10 mouse cellular contexts compared by ENCODE assay signal in the genomic region with DNA sequence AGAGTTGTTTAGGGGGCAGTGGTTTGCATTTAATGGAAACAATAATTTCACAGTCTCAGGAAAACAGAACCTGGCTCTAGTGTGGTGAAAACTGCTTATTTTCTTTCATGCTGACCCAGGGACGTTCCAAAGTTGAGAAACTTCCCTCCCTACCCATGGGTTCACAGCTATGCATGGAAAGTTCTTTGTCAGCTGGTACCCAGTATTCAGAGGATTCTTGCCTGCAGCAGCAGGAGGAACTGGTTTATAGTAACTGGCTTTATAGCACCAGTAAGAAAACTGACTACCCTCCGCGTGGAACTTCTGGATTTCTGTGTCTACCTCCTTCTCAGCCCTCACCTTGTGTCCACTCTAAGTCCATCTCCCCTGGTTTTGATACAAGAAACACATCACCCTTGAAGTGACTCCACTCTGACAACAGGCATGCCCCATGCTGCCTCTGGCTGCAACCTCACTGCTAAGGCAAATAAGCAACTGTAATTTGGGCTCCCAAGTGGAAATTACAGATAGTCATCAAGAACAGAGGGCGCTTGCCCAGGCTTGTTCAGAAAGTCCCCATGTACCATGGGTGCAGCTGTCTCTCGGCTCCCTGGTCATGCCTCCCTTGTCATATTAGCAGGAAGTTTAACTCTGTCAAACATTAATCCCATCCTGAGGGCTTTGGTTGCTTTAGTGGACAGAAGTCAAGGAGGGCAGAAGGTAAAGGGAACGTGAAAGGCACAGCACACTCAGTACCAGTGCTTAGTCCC.
DNase-seq lines count a peak whose midpoint lies in the region; ATAC-seq and TF ChIP-seq lines count a peak whose summit lies in the region.
"Had no signal": no experiment of that assay in that cellular context is flagged by ENCODE, and none has a peak within 500 bp of the region (broad histone marks: within the 10 kb centered on the region; RNA-seq: fewer than 3 reads in every experiment).

No protein-coding gene starts in this region.

- TF ChIP-seq POLR2A in liver, adult 2 months (IDR thresholded peaks at IDR 0.05; ENCODE audit: extremely low read depth, insufficient read depth, low read length): no peak
- TF ChIP-seq POLR2A in thymus, adult 2 months (IDR thresholded peaks at IDR 0.05; ENCODE audit: control insufficient read depth, extremely low read depth, insufficient read depth, low read length, poor library complexity): no peak

- H3K79me2 ChIP-seq in liver, adult 2 months (ENCODE audit: control insufficient read depth, insufficient read depth, low read length): no peaks in the 10 kb centered on the region

- ATAC-seq in intestine, embryonic 14.5 days (replicated peaks; ENCODE audit: low FRiP score, low TSS enrichment, low read depth): peak; percentile 71
- peak; percentile 85 for ATAC-seq in stomach, embryonic 15.5 days (ENCODE audit: insufficient read depth, low FRiP score, low read depth)
- ATAC-seq in CD4-positive, CD25-positive, alpha-beta regulatory T cell, adult 4 months: no peak
- ATAC-seq: forebrain, embryonic 15.5 days had no signal

- H3K4me1 ChIP-seq in heart, embryonic 10.5 days: peaks cover 8% of the 10 kb centered on the region; the same call in 1 of the 2 replicates
- H3K4me1 ChIP-seq in intestine, embryonic 14.5 days (replicated peaks; ENCODE audit: control insufficient read depth, insufficient read depth, low read length): no peaks in the 10 kb centered on the region
- H3K4me1 ChIP-seq in liver, adult 2 months (ENCODE audit: control insufficient read depth, insufficient read depth, low read length): peaks cover 8% of the 10 kb centered on the region
- H3K4me1 ChIP-seq in stomach, embryonic 15.5 days: peaks cover 8% of the 10 kb centered on the region; the same call in 1 of the 2 replicates
- peaks cover 7% of the 10 kb centered on the region for H3K4me1 ChIP-seq in thymus, adult 2 months (replicated peaks; ENCODE audit: control insufficient read depth, insufficient read depth, low read length)
- H3K4me1 ChIP-seq: forebrain, embryonic 15.5 days; hindbrain, embryonic 15.5 days had no signal

- H3K27ac ChIP-seq in heart, embryonic 10.5 days: 0 out of 2 replicates have a peak overlapping the region, but pooled peaks have one; percentile 6
- peak overlapping the region; percentile 38; the same call in 1 of the 2 replicates for H3K27ac ChIP-seq in intestine, embryonic 14.5 days (ENCODE audit: low read depth)
- peak overlapping the region; percentile 41 for H3K27ac ChIP-seq in liver, adult 2 months (replicated peaks; ENCODE audit: insufficient read depth, low read depth, low read length)
- H3K27ac ChIP-seq in stomach, embryonic 15.5 days: peak overlapping the region; percentile 83
- no peak overlapping the region for H3K27ac ChIP-seq in thymus, adult 2 months (ENCODE audit: control insufficient read depth, insufficient read depth, low read length)
- H3K27ac ChIP-seq: forebrain, embryonic 15.5 days; hindbrain, embryonic 15.5 days had no signal

- H3K9ac ChIP-seq in intestine, embryonic 14.5 days (ENCODE audit: low read length): no peak overlapping the region
- H3K9ac ChIP-seq in liver, adult 2 months (ENCODE audit: low read depth, low read length): 0 out of 2 replicates have a peak overlapping the region, but pooled peaks have one; percentile 10
- H3K9ac ChIP-seq in stomach, embryonic 15.5 days: no peak overlapping the region
- H3K9ac ChIP-seq: forebrain, embryonic 15.5 days; hindbrain, embryonic 15.5 days had no signal

- WGBS in heart, embryonic 10.5 days: 74% methylated on average over 6 of the region's 6 CpGs
- 62% methylated on average over 6 of the region's 6 CpGs for WGBS in intestine, embryonic 14.5 days
- WGBS in liver, adult 2 months: 34% methylated on average over 6 of the region's 6 CpGs
- WGBS in stomach, embryonic 15.5 days: 58% methylated on average over 6 of the region's 6 CpGs
- 74% methylated on average over 6 of the region's 6 CpGs for WGBS in thymus, adult 2 months

- H3K27me3 ChIP-seq in heart, embryonic 10.5 days (ENCODE audit: insufficient read depth, poor library complexity, severe bottlenecking): no peaks in the 10 kb centered on the region
- H3K27me3 ChIP-seq in intestine, embryonic 14.5 days (replicated peaks; ENCODE audit: control insufficient read depth, insufficient read depth, low read length): no peaks in the 10 kb centered on the region
- H3K27me3 ChIP-seq in liver, adult 2 months (ENCODE audit: control insufficient read depth, insufficient read depth, low read length): no peaks in the 10 kb centered on the region
- H3K27me3 ChIP-seq in stomach, embryonic 15.5 days (replicated peaks): no peaks in the 10 kb centered on the region
- H3K27me3 ChIP-seq in thymus, adult 2 months (ENCODE audit: control insufficient read depth, insufficient read depth, low read length): no peaks in the 10 kb centered on the region
- H3K27me3 ChIP-seq: forebrain, embryonic 15.5 days; hindbrain, embryonic 15.5 days had no signal

- TF ChIP-seq CTCF in liver, adult 2 months (IDR thresholded peaks at IDR 0.05; ENCODE audit: low read depth, low read length): no peak
- no peak for TF ChIP-seq CTCF in thymus, adult 2 months (IDR thresholded peaks at IDR 0.05; ENCODE audit: borderline replicate concordance, control insufficient read depth, extremely low read depth, insufficient read depth, low read length, poor library complexity)

- H3K36me3 ChIP-seq in heart, embryonic 10.5 days: no peaks in the 10 kb centered on the region
- H3K36me3 ChIP-seq in intestine, embryonic 14.5 days (ENCODE audit: control insufficient read depth, insufficient read depth, low read length): no peaks in the 10 kb centered on the region
- no peaks in the 10 kb centered on the region for H3K36me3 ChIP-seq in liver, adult 2 months (ENCODE audit: control insufficient read depth, insufficient read depth, low read length)
- no peaks in the 10 kb centered on the region for H3K36me3 ChIP-seq in stomach, embryonic 15.5 days
- no peaks in the 10 kb centered on the region for H3K36me3 ChIP-seq in thymus, adult 2 months (ENCODE audit: control insufficient read depth, insufficient read depth, low read length)
- H3K36me3 ChIP-seq: forebrain, embryonic 15.5 days; hindbrain, embryonic 15.5 days had no signal

- H3K9me3 ChIP-seq in heart, embryonic 10.5 days: no peaks in the 10 kb centered on the region
- no peaks in the 10 kb centered on the region for H3K9me3 ChIP-seq in intestine, embryonic 14.5 days (ENCODE audit: control insufficient read depth, low read length)
- no peaks in the 10 kb centered on the region for H3K9me3 ChIP-seq in stomach, embryonic 15.5 days
- H3K9me3 ChIP-seq: forebrain, embryonic 15.5 days; hindbrain, embryonic 15.5 days had no signal

- intact Hi-C loops in heart, postnatal 14 days (cut with DNase I): no loop called here

- H3K4me2 ChIP-seq in intestine, embryonic 14.5 days (ENCODE audit: low read length): no peak overlapping the region
- no peak overlapping the region for H3K4me2 ChIP-seq in stomach, embryonic 15.5 days
- H3K4me2 ChIP-seq: forebrain, embryonic 15.5 days; hindbrain, embryonic 15.5 days had no signal

- no peak for DNase-seq in heart, embryonic 10.5 days (ENCODE audit: low spot score)
- no peak for DNase-seq in heart, postnatal 14 days
- DNase-seq in intestine, embryonic 14.5 days (ENCODE audit: low spot score): no peak
- peak; percentile 90 for DNase-seq in liver, adult 2 months (ENCODE audit: extremely low read depth, low read depth, low spot score)
- DNase-seq in thymus, adult 2 months: no peak
- no peak for DNase-seq in layer of hippocampus, adult 18-20 months (ENCODE audit: low spot score in 2 of 2)

- H3K4me3 ChIP-seq in heart, embryonic 10.5 days: no peak overlapping the region
- no peak overlapping the region for H3K4me3 ChIP-seq in intestine, embryonic 14.5 days (ENCODE audit: low read depth, low read length)
- no peak overlapping the region for H3K4me3 ChIP-seq in liver, adult 2 months (ENCODE audit: insufficient read depth, low read depth, low read length)
- H3K4me3 ChIP-seq in stomach, embryonic 15.5 days (replicated peaks): no peak overlapping the region
- H3K4me3 ChIP-seq in thymus, adult 2 months (ENCODE audit: control insufficient read depth, insufficient read depth, low read length): no peak overlapping the region
- H3K4me3 ChIP-seq: forebrain, embryonic 15.5 days; hindbrain, embryonic 15.5 days had no signal
